Mouse (Mus musculus) macrophage (primary cell): ENCODE data around the gene Rc3h2. TPM values are rescaled to one million over a fixed set of nuclear protein-coding genes. Genes with fewer than 3 reads are reported as not detected.

Source experiments
- H3K27ac ChIP-seq: fragments of 350-480 bp; formaldehyde crosslinking; 2 replicates; pipeline ENCODE4 v1.9.0; 2021
- H3K36me3 ChIP-seq: fragments of 350-480 bp; formaldehyde crosslinking; 2 replicates; pipeline ENCODE4 v1.9.0; 2021; ENCODE audit errors: inconsistent target
- H3K4me3 ChIP-seq: fragments of 350-480 bp; formaldehyde crosslinking; 2 replicates; pipeline ENCODE4 v1.9.0; 2021; ENCODE audit errors: inconsistent target
- H3K79me2 ChIP-seq: fragments of 350-480 bp; formaldehyde crosslinking; 2 replicates; pipeline ENCODE4 v1.9.0; 2021; ENCODE audit errors: inconsistent target
- WGBS: methylation state at CpG from one replicate; pipeline ENCODE4 v1.1.7; 2026; ENCODE audit warnings: inconsistent platforms; ENCODE audit not compliant: missing documents; 5-methylcytosine and 5-hydroxymethylcytosine counted together
- polyA plus RNA-seq: library from polyadenylated mRNA; stranded (reverse); fragments of 250-400 nt; gene quantifications from 3 replicates; pipeline ENCODE4 v1.2.4, GENCODE M21; 2018; ENCODE audit warnings: inconsistent platforms
- total RNA-seq, 78 experiments: library from RNA; depleted of rRNA; stranded (reverse); fragments of 250-400 nt; gene quantifications; 1 replicate in 9 of 78; 2 replicates in 24 of 78; 3 replicates in 43 of 78; 4 replicates in 2 of 78; pipeline ENCODE4 v1.2.4; 2018; ENCODE audit warnings: inconsistent platforms in 56 of 78

Rc3h2 gene
- 100 to 1,000 TPM in 23 of 26 experiments, 10 to 100 TPM in 3; 82.8 to 212 (median 165) TPM for total RNA-seq (2018; cell fraction: chromatin; rRNA removed)
- 10 to 100 TPM; 15.9 to 39.1 (median 28.6) TPM for total RNA-seq (2018; cell fraction: cytosol; rRNA removed)
- total RNA-seq (2018; cell fraction: nucleus; rRNA removed) = 100 to 1,000 TPM in 14 of 26 experiments, 10 to 100 TPM in 12; 64.9 to 167 (median 108) TPM
- polyA plus RNA-seq = 8.6 to 13.4 TPM (median 12.1 TPM) in 3 replicates

DNA sequence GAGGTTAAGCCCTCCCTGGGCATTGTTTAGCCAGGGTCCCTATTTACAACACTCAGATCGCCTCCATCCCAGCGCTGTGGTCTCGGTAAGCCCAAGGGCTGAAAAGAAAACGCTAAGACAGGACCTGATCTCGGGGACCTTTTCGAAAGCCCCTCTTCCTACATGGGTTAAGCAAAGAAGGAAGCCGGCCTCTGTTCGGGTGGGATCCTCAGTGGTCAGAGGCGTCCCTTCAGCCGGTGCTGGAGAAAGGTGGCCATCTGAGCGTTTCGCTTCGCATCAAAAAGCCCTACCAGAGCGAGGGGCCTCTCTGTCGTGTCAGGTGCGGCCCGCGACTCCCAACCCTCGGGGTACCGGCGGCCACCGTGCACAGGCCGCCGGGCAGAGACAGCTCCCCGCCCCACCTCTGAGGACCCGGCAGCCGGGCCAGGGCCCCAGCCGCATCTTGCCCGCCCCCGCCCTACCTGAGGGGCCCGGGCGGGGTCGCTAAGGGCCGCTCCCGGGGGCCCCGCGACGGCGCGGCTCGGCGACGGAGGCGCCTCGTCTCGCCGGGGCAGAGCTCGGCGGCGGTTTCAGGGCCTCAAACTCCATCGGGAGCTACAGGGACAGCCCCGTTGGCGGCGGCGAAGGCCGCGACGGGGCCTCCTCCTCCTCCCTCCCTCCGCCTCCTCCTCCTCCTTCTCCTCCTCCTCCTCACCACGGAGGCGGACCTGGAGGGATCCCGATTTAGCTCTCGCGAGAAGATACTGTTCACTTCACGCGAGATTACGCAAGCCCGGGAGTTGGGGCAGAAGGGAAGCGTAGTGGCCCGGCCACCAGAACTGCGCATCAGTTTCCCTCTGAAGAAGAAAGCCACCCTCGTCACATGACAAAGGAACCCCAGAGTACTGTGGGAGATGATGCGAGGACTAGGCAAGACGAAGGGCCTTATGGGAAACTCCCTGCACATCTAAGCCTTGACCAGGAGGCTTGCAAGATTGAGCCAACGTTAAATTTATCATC lies at the start of gene Rc3h2:
Gene Rc3h2, minus strand, starts transcription at position 598 of the 999 bp plus-strand sequence.
- peaks cover 67% of the 10 kb centered on the region for H3K79me2 ChIP-seq
- H3K4me3 ChIP-seq = peak within 1 kb of the TSS; percentile 94
- under 1% methylated on average over 53 of the region's 75 CpGs for WGBS
- H3K36me3 ChIP-seq = peaks cover 5% of the 10 kb centered on the region; the same call in 1 of the 2 replicates
- peak within 1 kb of the TSS; percentile 48 for H3K27ac ChIP-seq

DNA sequence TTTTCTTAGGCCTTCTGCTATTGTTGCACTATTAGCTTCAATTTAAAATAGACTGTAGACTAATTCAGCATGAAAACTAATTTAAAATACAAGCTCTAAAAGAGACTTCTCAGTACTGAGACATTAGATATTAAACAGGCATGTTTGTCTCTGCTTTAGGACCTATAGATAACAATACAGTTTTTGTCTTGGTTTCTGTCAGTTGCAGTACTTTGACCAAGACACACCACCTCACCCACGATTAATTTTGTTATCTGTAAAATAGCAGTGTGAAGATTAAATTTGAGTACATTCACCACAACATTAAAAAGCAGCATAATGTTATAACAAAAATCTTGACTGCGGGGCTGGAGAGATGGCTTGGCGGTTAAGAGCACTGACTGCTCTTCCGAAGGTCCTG lies 43.6 kb upstream of the Rc3h2 start:
- peaks cover 68% of the 10 kb centered on the region for H3K79me2 ChIP-seq
- 90% methylated on average over 4 of the region's 4 CpGs for WGBS

DNA sequence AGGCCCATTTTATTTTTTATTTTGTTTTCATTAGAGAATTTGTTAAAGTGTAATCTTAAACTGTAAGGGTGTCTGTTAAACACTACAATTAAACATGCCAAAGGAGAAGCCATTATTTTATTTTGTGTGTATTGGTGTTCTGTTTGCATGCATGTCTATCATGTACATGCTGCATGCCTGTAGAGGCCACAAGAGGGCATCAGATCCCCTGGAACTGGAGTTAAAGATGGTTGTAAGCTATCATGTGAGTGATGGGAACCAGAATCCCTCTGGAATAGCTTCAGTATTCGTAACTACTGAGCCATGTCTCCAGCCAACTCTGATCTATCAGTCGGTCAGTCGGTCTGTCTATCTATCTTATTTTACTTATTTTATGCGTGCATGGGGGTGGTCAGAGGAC lies 38.0 kb upstream of the Rc3h2 start:
- H3K36me3 ChIP-seq = no peaks in the 10 kb centered on the region
- no peak overlapping the region for H3K4me3 ChIP-seq
- no peak overlapping the region for H3K27ac ChIP-seq
- 84% methylated on average over 4 of the region's 4 CpGs for WGBS
- H3K79me2 ChIP-seq = peaks cover 99% of the 10 kb centered on the region

More for the DNA sequence above, 43.6 kb upstream of the Rc3h2 start:
- Histone ChIP-seq H3K36me3 (peaks cover 13% of the 10 kb centered on the region), H3K27ac (no peak overlapping the region), H3K4me3 (no peak overlapping the region)

DNA sequence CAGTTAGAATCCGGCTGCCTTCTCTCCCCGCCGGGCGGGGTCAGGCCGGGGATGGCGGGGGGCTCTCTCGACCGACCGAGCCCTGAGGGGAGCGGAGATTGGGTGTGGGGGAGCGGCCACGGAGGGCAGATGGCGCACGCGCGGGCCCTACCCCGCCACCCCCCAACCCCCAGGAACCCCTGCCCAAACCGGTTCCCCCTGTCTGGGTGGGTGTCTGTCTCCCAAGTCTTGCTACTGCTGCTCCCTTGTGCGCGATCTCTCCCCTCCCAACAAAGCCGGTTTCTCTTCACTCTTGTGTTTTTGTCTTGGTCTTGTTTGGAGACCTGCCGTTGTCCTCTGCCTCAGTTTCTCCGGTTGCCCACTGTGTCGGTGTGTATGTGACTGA lies 29.7 kb upstream of the Rc3h2 start:
- 0% methylated on average over 16 of the region's 24 CpGs for WGBS
- H3K36me3 ChIP-seq = no peaks in the 10 kb centered on the region
- peak overlapping the region; percentile 24; the same call in 1 of the 2 replicates for H3K27ac ChIP-seq
- peak overlapping the region; percentile 82 for H3K4me3 ChIP-seq
- peaks cover 89% of the 10 kb centered on the region for H3K79me2 ChIP-seq

DNA sequence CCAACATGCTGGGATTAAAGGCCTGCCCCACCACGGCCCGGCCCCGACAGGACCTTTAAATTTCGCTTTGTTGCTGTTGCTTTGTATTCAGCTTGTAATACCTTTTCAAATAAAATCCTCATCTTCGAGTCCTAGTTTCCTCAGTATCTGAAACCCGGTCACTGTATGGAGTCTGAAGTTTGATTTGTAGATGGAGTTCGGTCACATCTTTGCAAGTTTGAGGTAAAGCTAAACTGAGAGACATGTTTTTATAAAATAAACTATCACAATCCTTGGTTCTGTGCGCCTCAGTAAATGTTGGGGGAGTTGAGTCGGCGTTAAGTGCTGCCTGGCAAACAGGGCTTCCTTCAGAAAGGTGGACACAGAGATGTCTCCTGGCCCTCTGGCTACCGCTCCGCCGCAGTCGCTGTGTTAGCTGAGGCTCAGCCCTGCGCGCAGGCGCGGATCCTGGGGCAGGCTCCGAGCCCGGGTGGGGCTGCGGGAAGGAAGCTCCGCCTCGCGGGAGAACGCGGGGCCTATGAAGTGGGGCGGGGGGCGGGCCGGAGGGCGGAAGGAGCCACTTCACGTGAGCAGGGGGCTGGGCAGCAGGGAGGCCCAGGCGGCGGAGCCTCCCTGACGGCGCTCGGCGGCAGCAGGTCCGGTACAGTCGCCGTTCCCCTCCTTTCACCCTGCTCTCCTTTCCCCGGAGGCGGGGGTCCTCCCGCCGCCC lies 29.1 kb upstream of the Rc3h2 start:
- WGBS = 9% methylated on average over 36 of the region's 44 CpGs
- Histone ChIP-seq H3K27ac (no peak overlapping the region; the same call in 1 of the 2 replicates), H3K79me2 (peaks cover 89% of the 10 kb centered on the region), H3K4me3 (peak overlapping the region; percentile 82), H3K36me3 (no peaks in the 10 kb centered on the region)

DNA sequence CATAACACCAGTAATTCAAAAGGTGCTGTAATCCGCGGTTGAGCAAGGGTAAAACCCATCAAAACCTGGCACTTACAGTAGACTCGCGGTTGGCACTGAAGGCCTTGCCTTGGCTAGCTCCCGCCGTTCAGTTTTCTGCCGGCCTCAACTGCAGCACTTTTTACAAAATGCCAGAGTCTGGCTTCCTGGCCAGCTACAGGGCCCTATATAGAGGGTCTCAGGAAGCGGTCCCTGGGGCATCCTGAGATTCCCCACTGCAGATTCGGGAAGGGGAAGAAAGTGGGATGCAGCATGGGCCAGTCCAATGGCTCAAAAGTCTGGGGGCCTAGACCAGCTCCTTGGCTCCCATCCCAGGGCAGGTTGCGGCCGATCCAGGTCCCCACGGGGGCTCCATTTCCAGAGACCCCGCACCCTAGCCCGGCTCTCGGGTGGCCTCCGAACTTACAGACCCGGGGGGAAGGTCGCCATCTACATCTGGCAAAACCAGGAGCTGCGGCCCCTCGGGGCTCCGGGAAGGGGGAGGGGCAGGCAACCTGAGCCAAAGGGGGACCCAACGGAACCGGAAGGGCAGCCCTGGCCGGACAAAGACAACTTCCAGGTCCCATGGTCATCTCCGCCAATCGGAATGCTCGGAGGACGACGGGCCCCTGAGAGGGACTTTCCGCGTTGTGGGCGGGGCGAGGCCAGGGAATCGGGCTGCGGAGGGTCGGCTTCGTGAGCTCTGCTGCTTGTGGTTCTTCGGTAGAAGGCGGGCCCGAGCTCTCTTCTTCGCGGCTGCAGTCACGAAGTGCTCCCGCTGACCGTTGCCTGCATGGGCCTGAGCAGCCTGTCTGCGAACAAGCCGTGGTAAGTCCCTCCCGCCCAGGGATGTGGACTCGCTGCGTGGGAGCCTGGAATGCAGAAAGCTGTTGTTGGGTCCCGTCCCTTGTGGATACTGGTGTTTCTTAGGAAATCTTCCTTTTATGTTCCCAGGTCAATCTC lies 20.2 kb upstream of the Rc3h2 start, which contains the start of the genes Zbtb26, Zbtb6 and Rabgap1:
Gene Zbtb26, minus strand, starts transcription at position 525 of the 981 bp plus-strand sequence.
Gene Zbtb6, minus strand, starts transcription at position 561 of the 981 bp plus-strand sequence.
Gene Rabgap1, plus strand, starts transcription at position 669 of the 981 bp plus-strand sequence.
- under 1% methylated on average over 47 of the region's 51 CpGs for WGBS
- peak within 1 kb of the TSS; percentile 60 for H3K27ac ChIP-seq
- H3K4me3 ChIP-seq = peak within 1 kb of the TSS; percentile 96
- no peaks in the 10 kb centered on the region for H3K36me3 ChIP-seq
- H3K79me2 ChIP-seq = peaks cover 84% of the 10 kb centered on the region

DNA sequence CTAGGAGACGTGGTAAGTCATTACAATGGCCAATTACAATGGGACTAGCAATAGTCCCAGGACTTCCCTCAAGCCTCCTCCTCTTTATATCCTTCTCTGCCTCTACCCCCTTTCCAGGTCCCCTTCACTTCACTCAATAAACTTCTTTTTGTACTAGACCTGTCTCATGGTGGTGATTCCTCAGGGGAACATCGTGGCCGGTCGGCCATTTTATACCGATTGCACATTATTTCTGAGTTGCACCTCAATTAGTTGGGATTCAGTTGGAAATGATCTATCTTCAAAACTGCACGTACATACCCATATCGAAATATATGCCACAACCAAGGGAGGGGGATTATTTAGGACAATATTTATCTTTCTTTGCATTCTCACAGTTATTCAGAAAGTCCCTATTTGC lies 8.9 kb upstream of the Rc3h2 start:
- Histone ChIP-seq H3K27ac (peak overlapping the region; percentile 82), H3K4me3 (peak overlapping the region; percentile 86), H3K36me3 (peaks cover 11% of the 10 kb centered on the region; the same call in 1 of the 2 replicates), H3K79me2 (peaks cover 51% of the 10 kb centered on the region)
- 55% methylated on average over 7 of the region's 7 CpGs for WGBS

DNA sequence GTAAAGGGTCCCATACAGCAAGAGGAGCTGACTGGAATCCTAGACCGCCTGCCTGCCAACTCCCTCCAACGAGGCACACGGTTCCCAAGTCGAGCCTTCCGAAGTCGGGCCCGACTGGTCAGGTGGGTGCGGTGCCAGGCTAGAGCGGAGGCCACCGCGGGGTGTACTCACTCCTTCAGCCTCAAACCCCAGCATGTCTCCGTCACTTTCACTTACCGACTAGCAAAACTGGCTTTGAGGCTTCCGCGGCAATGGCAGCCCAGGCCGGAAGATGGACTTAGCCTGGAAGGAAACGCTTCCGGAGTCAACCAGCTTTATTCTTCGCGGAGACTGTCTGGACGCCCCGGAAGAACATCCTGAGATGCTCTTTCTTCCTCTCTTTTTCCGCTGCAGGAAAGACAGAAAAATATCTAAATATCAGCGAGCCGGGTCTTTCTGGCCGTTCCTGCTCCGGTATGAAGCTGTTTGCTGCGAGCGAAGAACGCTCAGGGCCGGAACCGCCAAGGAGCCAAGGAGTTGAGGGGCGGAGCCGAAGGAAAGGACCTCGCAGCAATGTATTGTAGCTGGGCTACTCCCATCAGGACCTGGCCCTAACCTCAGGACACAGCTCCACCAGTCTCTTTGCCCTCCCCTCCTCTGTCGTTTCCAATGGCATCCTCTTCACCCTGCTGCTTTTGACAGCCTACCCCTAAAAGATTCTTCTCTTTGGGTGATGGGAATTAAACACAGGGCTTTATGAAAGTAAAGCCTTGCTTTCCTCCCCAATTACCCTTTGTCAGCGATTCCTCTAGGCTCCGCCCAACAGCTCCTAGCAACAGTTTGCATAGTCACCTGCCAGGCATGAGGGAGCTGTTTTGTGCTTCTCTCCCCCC lies 8.1 kb upstream of the Rc3h2 start:
- peak overlapping the region; percentile 82 for H3K27ac ChIP-seq
- peaks cover 11% of the 10 kb centered on the region; the same call in 1 of the 2 replicates for H3K36me3 ChIP-seq
- H3K4me3 ChIP-seq = peak overlapping the region; percentile 86
- H3K79me2 ChIP-seq = peaks cover 56% of the 10 kb centered on the region
- under 1% methylated on average over 36 of the region's 38 CpGs for WGBS

DNA sequence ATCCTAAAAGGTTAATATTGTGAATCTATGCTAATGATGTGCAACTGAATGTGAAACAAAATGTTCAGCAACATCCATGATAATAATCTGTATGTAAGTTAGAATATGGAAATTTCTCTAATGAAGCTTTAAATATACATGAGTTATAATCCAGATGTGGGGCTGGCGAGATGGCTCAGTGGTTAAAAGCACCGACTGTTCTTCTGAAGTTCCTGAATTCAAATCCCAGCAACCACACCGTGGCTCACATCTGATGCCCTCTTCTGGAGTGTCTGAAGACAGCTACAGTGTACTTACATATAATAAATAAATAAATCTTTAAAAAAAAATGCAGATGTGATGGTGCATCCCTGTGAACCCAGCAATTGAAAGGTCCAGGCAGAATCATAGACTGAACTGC lies 968 bp upstream of the Rc3h2 start:
- no peak overlapping the region for H3K27ac ChIP-seq
- H3K36me3 ChIP-seq = peaks cover 8% of the 10 kb centered on the region; the same call in 1 of the 2 replicates
- 40% methylated on average over 3 of the region's 3 CpGs for WGBS
- peaks cover 67% of the 10 kb centered on the region for H3K79me2 ChIP-seq
- H3K4me3 ChIP-seq = no peak overlapping the region

DNA sequence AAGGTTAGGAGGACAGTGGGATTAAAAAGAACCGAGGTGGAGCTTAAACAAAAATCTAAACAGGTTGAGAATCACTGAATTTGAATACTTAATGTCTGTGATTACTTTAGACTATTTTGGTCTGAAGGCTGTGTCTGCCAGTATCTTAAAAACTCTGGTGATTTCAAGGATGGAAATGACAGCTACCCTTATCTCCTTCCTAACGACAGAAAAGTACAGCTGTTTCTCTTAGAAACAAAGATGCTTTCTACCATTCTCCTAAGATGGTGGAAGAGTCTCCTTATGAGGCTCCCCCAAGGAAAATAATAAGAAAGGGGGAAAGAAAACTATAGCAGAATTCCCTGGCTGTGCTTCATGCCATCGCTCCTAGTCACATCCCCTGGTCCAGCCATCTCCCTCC lies 800 bp downstream of the Rc3h2 start:
- WGBS = 4% methylated on average over 3 of the region's 3 CpGs
- Histone ChIP-seq H3K79me2 (peaks cover 67% of the 10 kb centered on the region), H3K27ac (peak overlapping the region; percentile 48), H3K36me3 (no peaks in the 10 kb centered on the region), H3K4me3 (peak overlapping the region; percentile 94)

DNA sequence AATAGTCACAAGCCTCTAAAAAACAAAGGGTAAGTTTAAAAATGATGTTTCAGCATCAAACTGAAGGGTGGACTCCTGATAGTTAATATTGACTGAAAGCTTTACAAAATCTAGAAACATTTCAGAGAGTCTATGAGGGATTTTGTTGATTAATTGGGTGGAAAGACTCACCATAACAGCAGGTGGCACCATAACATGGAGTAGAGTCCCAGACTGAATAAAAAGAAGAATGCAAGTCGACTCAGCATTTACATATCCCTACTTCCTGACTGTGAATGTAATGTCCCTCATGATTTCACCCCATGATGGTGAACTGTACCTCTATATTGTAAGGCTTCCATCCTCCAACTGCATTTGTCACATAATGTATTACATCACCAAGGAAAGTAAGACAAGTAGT lies 27.2 kb downstream of the Rc3h2 start:
- WGBS = 9% methylated on average over 1 of the region's 1 CpGs
- H3K4me3 ChIP-seq = no peak overlapping the region
- no peak overlapping the region for H3K27ac ChIP-seq
- peaks cover 27% of the 10 kb centered on the region for H3K36me3 ChIP-seq
- no peaks in the 10 kb centered on the region for H3K79me2 ChIP-seq

DNA sequence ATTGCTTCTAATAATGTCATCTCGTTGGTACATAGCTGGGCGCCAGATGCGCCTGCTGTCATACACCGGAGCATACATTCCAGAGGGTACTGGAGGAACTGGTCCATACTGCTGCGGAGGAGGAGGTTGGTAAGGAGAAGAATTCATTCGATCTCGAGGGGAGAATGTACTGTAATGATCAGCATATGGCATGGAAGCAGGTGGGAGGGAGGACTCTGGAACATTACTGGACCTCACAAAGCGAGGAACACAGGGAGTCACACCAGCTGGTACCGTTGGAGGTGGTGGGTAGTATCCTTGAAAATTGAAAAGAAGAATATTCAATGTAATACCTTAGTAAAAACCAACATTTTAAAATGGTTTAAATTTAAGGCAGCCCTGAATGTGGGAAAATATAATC lies 39.8 kb downstream of the Rc3h2 start:
- H3K27ac ChIP-seq = no peak overlapping the region
- H3K79me2 ChIP-seq = no peaks in the 10 kb centered on the region
- no peak overlapping the region for H3K4me3 ChIP-seq
- H3K36me3 ChIP-seq = peaks cover 55% of the 10 kb centered on the region
- 96% methylated on average over 9 of the region's 9 CpGs for WGBS
